Mouse (Mus musculus) kidney, adult 2 months (tissue): Measurements from ENCODE around the gene Bbx.

Source experiments
- CTCF ChIP-seq: fragments of 200-500 bp; conservative IDR thresholded peaks from 2 replicates; pipeline ENCODE4 v1.5.1; 2011; ENCODE audit warnings: low read depth, mild to moderate bottlenecking, control low read depth, low read length, moderate library complexity, mixed read lengths; ENCODE audit not compliant: insufficient read depth, insufficient read length
- POLR2A ChIP-seq: fragments of 200-500 bp; IDR thresholded peaks from one replicate; pipeline ENCODE4 v1.6.1; 2011; ENCODE audit warnings: low read depth, low read length, control low read depth

- TF ChIP-seq CTCF (no peak), POLR2A (no peak)
Observed at GRCm38 (mm10) chr16:50363443-50364188, 68.6 kb downstream of the Bbx start.
